ENCODE assay signal across 8 mouse cellular contexts in genomic region chr11:60941370-60941769, GRCm38 (mm10). TPM values are rescaled to one million over a fixed set of nuclear protein-coding genes. Genes with fewer than 3 reads are reported as not detected.
A peak's percentile ranks its signal among the peaks of the same experiment; 100 is the strongest.
DNase-seq lines count a peak whose midpoint lies in the region; ATAC-seq and TF ChIP-seq lines count a peak whose summit lies in the region.
"Had no signal": no experiment of that assay in that cellular context is flagged by ENCODE, and none has a peak within 500 bp of the region (broad histone marks: within the 10 kb centered on the region; RNA-seq: fewer than 3 reads in every experiment).

No protein-coding gene starts in this region.

- no peak overlapping the region for H3K9ac ChIP-seq in embryonic facial prominence, embryonic 15.5 days
- H3K9ac ChIP-seq in liver, embryonic 11.5 days (ENCODE audit: low read depth, low read length), result no peak overlapping the region
- no peak overlapping the region for H3K9ac ChIP-seq in stomach, embryonic 16.5 days (ENCODE audit: low read length)

- no peak overlapping the region for H3K4me3 ChIP-seq in lung, adult 2 months (replicated peaks; ENCODE audit: extremely low read depth, low read depth, low read length)
- H3K4me3 ChIP-seq in embryonic facial prominence, embryonic 15.5 days (replicated peaks), result no peak overlapping the region
- no peak overlapping the region for H3K4me3 ChIP-seq in liver, embryonic 11.5 days (ENCODE audit: low read depth, low read length)
- no peak overlapping the region for H3K4me3 ChIP-seq in stomach, embryonic 16.5 days (replicated peaks; ENCODE audit: low read length)

- 49% methylated on average over 9 of the region's 9 CpGs for WGBS in lung, adult 2 months
- WGBS in embryonic facial prominence, embryonic 15.5 days, result 20% methylated on average over 9 of the region's 9 CpGs
- WGBS in liver, embryonic 11.5 days, result 78% methylated on average over 9 of the region's 9 CpGs
- 33% methylated on average over 9 of the region's 9 CpGs for WGBS in stomach, embryonic 16.5 days

- H3K36me3 ChIP-seq in embryonic facial prominence, embryonic 15.5 days, result peaks cover 40% of the 10 kb centered on the region
- peaks cover 27% of the 10 kb centered on the region for H3K36me3 ChIP-seq in liver, embryonic 11.5 days (ENCODE audit: control insufficient read depth, insufficient read depth, low read length)
- H3K36me3 ChIP-seq in stomach, embryonic 16.5 days (ENCODE audit: control insufficient read depth, insufficient read depth, low read length), result peaks cover 16% of the 10 kb centered on the region; the same call in 1 of the 2 replicates

- peaks cover 15% of the 10 kb centered on the region for H3K4me1 ChIP-seq in lung, adult 2 months (ENCODE audit: control insufficient read depth, insufficient read depth, low read length)
- H3K4me1 ChIP-seq in embryonic facial prominence, embryonic 15.5 days, result peaks cover 21% of the 10 kb centered on the region
- H3K4me1 ChIP-seq in liver, embryonic 11.5 days (replicated peaks; ENCODE audit: control insufficient read depth, insufficient read depth, low read length), result peaks cover 46% of the 10 kb centered on the region
- H3K4me1 ChIP-seq in stomach, embryonic 16.5 days (ENCODE audit: control insufficient read depth, insufficient read depth, low read length), result peaks cover 32% of the 10 kb centered on the region

- peak; percentile 56 to 76 for DNase-seq in lung, adult 18-20 months
- no peak for DNase-seq in lung, adult 2 months
- no peak for DNase-seq in liver, embryonic 11.5 days (ENCODE audit: low spot score)
- DNase-seq in left cerebral cortex, adult 18-20 months (ENCODE audit: low spot score in 2 of 2), result no peak
- no peak for DNase-seq in B cell, adult 2 months
- DNase-seq: right cerebral cortex, postnatal 4 days had no signal

- H3K9me3 ChIP-seq in embryonic facial prominence, embryonic 15.5 days (replicated peaks), result no peaks in the 10 kb centered on the region
- no peaks in the 10 kb centered on the region for H3K9me3 ChIP-seq in liver, embryonic 11.5 days (ENCODE audit: control insufficient read depth, low read length)
- no peaks in the 10 kb centered on the region for H3K9me3 ChIP-seq in stomach, embryonic 16.5 days (replicated peaks; ENCODE audit: control insufficient read depth, low read length)

- no peaks in the 10 kb centered on the region for H3K27me3 ChIP-seq in embryonic facial prominence, embryonic 15.5 days
- H3K27me3 ChIP-seq in liver, embryonic 11.5 days (replicated peaks; ENCODE audit: control insufficient read depth, insufficient read depth, low read length), result no peaks in the 10 kb centered on the region
- no peaks in the 10 kb centered on the region for H3K27me3 ChIP-seq in stomach, embryonic 16.5 days (ENCODE audit: control insufficient read depth, insufficient read depth, low read length)

- no peak for TF ChIP-seq CTCF in lung, adult 2 months (IDR thresholded peaks at IDR 0.05; ENCODE audit: insufficient read depth, low read length)

- peak overlapping the region; percentile 75 for H3K27ac ChIP-seq in embryonic facial prominence, embryonic 15.5 days (replicated peaks)
- H3K27ac ChIP-seq in liver, embryonic 11.5 days (ENCODE audit: low read depth, low read length), result peak overlapping the region; percentile 19
- peak overlapping the region; percentile 34 for H3K27ac ChIP-seq in stomach, embryonic 16.5 days (ENCODE audit: low read length)

- TF ChIP-seq POLR2A in lung, adult 2 months (IDR thresholded peaks at IDR 0.05; ENCODE audit: borderline replicate concordance, extremely low read depth, low read depth, low read length), result no peak

- no peak overlapping the region for H3K4me2 ChIP-seq in embryonic facial prominence, embryonic 15.5 days (replicated peaks)
- H3K4me2 ChIP-seq in liver, embryonic 11.5 days, result peak overlapping the region; percentile 46
- H3K4me2 ChIP-seq in stomach, embryonic 16.5 days (ENCODE audit: low read depth, low read length), result 0 out of 2 replicates have a peak overlapping the region, but pooled peaks have one; percentile 2

- peak; percentile 80 for ATAC-seq in embryonic facial prominence, embryonic 15.5 days (ENCODE audit: insufficient number of reproducible peaks, low FRiP score, low TSS enrichment, low read depth)
- peak; percentile 81 for ATAC-seq in liver, embryonic 11.5 days (replicated peaks; ENCODE audit: low FRiP score)
- ATAC-seq in stomach, embryonic 16.5 days (ENCODE audit: insufficient read depth, low FRiP score), result peak; percentile 80

RNA-seq across cellular contexts. Expression of gene Map2k3, which starts 9.5 kb away (rescaled TPM):
- polyA plus RNA-seq in lung, adult 2 months (2012; rRNA removed), result 29.4 and 48.0 TPM in 2 replicates
- 102 and 113 TPM in 2 replicates for polyA plus RNA-seq in embryonic facial prominence, embryonic 15.5 days (2015; fragmentation: Nextera tagmentation; extraction: Ambion mirVana)
- polyA plus RNA-seq in liver, embryonic 11.5 days (2014; fragmentation: Nextera tagmentation; extraction: Ambion mirVana), result 132 and 136 TPM in 2 replicates
- 119 and 132 TPM in 2 replicates for polyA plus RNA-seq in stomach, embryonic 16.5 days (2015; fragmentation: Nextera tagmentation; extraction: Ambion mirVana)
- 10 to 100 TPM; 20.5 to 21.4 TPM for total RNA-seq in left cerebral cortex, adult 18-20 months (2021)

RNA-seq across cellular contexts. Expression of gene Natd1, which starts 26.8 kb away (rescaled TPM):
- 29.2 and 34.4 TPM in 2 replicates for polyA plus RNA-seq in lung, adult 2 months (2012; rRNA removed)
- 19.9 and 23.0 TPM in 2 replicates for polyA plus RNA-seq in embryonic facial prominence, embryonic 15.5 days (2015; fragmentation: Nextera tagmentation; extraction: Ambion mirVana)
- polyA plus RNA-seq in liver, embryonic 11.5 days (2014; fragmentation: Nextera tagmentation; extraction: Ambion mirVana), result 11.2 and 13.3 TPM in 2 replicates
- polyA plus RNA-seq in stomach, embryonic 16.5 days (2015; fragmentation: Nextera tagmentation; extraction: Ambion mirVana), result 11.0 and 13.8 TPM in 2 replicates
- 10 to 100 TPM; 11.4 to 12.3 TPM for total RNA-seq in left cerebral cortex, adult 18-20 months (2021)

Comparison
In these comparisons a context has a peak if more than half of its experiments do, and no peak if none do; other contexts are left out.
1. DNase-seq: peak in lung, adult 18-20 months (2 of 2); none in lung, adult 2 months (single experiment), liver, embryonic 11.5 days (single experiment), left cerebral cortex, adult 18-20 months (0 of 2) and B cell, adult 2 months (0 of 2).
2. H3K27ac ChIP-seq: peak in every context shown above with its lines; median percentile 75 in embryonic facial prominence, embryonic 15.5 days; 34 in stomach, embryonic 16.5 days; 19 in liver, embryonic 11.5 days.
3. Peak in every context shown above with its lines, with median percentiles within 50 percentile points of each other: ATAC-seq.